Mouse (Mus musculus) CD4-positive, CD25-positive, alpha-beta regulatory T cell, adult 9 weeks (primary cell): ENCODE results near the gene Krtap7-1. TPM values are rescaled to one million over a fixed set of nuclear protein-coding genes. Genes with fewer than 3 reads are reported as not detected.

Source experiments
- polyA plus RNA-seq: library from polyadenylated mRNA; unstranded; fragments of 100-300 nt; shearing (Covaris generic); gene quantifications from one replicate; pipeline ENCODE4 v1.2.1, GENCODE M21; 2017

The Krtap7-1 gene
- polyA plus RNA-seq: not detected

DNA sequence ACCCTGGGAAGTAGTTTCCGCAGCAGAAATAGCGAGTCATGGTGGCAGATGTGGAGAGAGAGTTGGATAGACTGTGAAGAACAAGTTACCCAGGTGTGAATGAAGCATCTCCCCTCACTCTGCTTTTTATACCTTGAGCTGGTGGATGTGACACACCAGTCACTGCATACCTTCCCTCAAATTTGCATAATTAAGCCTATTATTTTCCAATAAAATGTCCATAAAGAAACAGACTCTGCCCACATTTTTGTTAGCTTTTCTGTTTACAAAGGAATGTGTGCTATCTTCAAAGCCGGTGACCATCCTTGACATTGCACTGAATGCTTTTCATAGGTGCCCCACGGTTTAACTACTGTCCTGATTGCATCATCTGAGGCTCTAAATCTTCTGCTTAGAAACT, at the start of gene Krtap7-1:
Gene Krtap7-1, minus strand, starts transcription at position 101 of the 400 bp plus-strand sequence.

DNA sequence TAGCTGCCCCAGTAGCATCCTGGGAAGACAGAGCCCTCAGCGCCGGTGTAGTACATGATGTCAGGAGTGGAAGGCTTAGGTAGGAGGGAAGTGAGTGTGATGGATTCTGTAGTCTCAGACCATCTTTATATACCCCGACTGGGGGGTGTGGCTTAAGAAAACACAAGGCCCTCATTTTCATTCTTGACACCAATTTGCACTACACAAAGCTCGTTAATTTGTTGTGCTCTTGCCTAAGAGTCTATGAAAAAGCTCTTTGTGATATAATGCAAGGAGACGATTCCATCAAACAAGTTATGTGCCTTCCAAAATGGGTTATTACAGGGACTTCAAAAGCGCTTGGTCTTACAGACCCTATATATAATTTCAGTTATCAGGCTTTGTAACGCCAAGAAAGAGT, 20.3 kb downstream of the Krtap7-1 start, which contains the start of gene Krtap8-1:
Gene Krtap8-1, minus strand, starts transcription at position 101 of the 400 bp plus-strand sequence.

Other genes starting within 250 kb of the Krtap7-1 start
- gene Krtap21-1, start 104.5 kb downstream of the Krtap7-1 start, polyA plus RNA-seq: not detected
- not detected for gene Krtap6-2, start 88.2 kb downstream of the Krtap7-1 start, polyA plus RNA-seq
- gene Krtap8-1, start 20.4 kb downstream of the Krtap7-1 start, polyA plus RNA-seq: not detected
- gene Krtap11-1, start 62.9 kb upstream of the Krtap7-1 start, polyA plus RNA-seq: not detected